8 mouse cellular contexts compared by ENCODE assay signal in the genomic region with DNA sequence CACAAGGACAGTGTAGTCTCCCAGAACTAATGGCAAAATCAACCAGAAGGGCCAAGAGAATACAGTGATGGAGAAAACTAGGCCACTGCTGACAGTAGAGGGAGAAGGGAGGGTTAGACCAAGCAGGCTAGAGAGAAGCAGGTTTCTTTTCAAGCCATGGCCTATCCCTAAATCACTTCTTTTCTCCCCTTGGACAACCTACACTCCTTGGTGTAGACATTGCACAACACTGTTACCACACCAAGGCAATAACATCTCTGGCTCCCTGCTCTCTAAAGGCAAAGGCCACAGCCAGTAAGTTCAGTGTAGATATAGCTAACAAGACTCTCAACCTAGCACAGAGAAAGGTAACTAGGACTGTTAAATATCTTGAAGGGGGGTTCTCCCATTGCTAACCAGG. TPM values are rescaled to one million over a fixed set of nuclear protein-coding genes. Genes with fewer than 3 reads are reported as not detected.
DNase-seq lines count a peak whose midpoint lies in the region; ATAC-seq and TF ChIP-seq lines count a peak whose summit lies in the region.

No protein-coding gene starts in this region.

- H3K9ac ChIP-seq in embryonic facial prominence, embryonic 13.5 days: peak overlapping the region; percentile 93
- peak overlapping the region; percentile 94 for H3K9ac ChIP-seq in intestine, embryonic 15.5 days

- H3K27me3 ChIP-seq in embryonic facial prominence, embryonic 13.5 days: no peaks in the 10 kb centered on the region
- H3K27me3 ChIP-seq in intestine, embryonic 15.5 days (replicated peaks): no peaks in the 10 kb centered on the region
- H3K27me3 ChIP-seq in myocyte (ENCODE audit: control insufficient read depth, insufficient read depth, insufficient read length): peaks cover 7% of the 10 kb centered on the region

- peaks cover 61% of the 10 kb centered on the region for H3K79me2 ChIP-seq in myocyte (ENCODE audit: control insufficient read depth, insufficient read depth)

- H3K36me3 ChIP-seq in embryonic facial prominence, embryonic 13.5 days: peaks cover 47% of the 10 kb centered on the region
- H3K36me3 ChIP-seq in intestine, embryonic 15.5 days: peaks cover 20% of the 10 kb centered on the region
- peaks cover 20% of the 10 kb centered on the region for H3K36me3 ChIP-seq in myocyte (ENCODE audit: control insufficient read depth, insufficient read depth)

- H3K4me1 ChIP-seq in embryonic facial prominence, embryonic 13.5 days: peaks cover 19% of the 10 kb centered on the region
- H3K4me1 ChIP-seq in intestine, embryonic 15.5 days (replicated peaks): peaks cover 9% of the 10 kb centered on the region

- H3ac ChIP-seq in myocyte (ENCODE audit: control insufficient read depth, insufficient read length): no peak overlapping the region

- H3K4me2 ChIP-seq in embryonic facial prominence, embryonic 13.5 days: peak overlapping the region; percentile 88
- peak overlapping the region; percentile 71 for H3K4me2 ChIP-seq in intestine, embryonic 15.5 days (replicated peaks)
- H3K4me2 ChIP-seq in myocyte (ENCODE audit: low read depth): peak overlapping the region; percentile 86

- no peak for TF ChIP-seq CTCF in layer of hippocampus, adult 2 months (conservative IDR thresholded peaks at IDR 0.05)

- H3K27ac ChIP-seq in layer of hippocampus, adult 2 months: no peak overlapping the region
- H3K27ac ChIP-seq in embryonic facial prominence, embryonic 13.5 days: no peak overlapping the region
- no peak overlapping the region for H3K27ac ChIP-seq in intestine, embryonic 15.5 days

- DNase-seq in layer of hippocampus, adult 2 months (ENCODE audit: low spot score in 2 of 2): no peak
- no peak for DNase-seq in layer of hippocampus, adult 11-12 months (ENCODE audit: low spot score)
- no peak for DNase-seq in cerebellum, adult 18-20 months
- DNase-seq in spleen, adult 18-20 months: no peak

- H3K9me3 ChIP-seq in embryonic facial prominence, embryonic 13.5 days: no peaks in the 10 kb centered on the region
- H3K9me3 ChIP-seq in intestine, embryonic 15.5 days: no peaks in the 10 kb centered on the region

- no peak for TF ChIP-seq POLR2A in myocyte (IDR thresholded peaks at IDR 0.05; ENCODE audit: insufficient read length, low read depth)

- no peak for ATAC-seq in embryonic facial prominence, embryonic 13.5 days (ENCODE audit: insufficient number of reproducible peaks, insufficient read depth, low FRiP score, low TSS enrichment, low read depth)
- no peak for ATAC-seq in intestine, embryonic 15.5 days
- no peak for ATAC-seq in megakaryocyte progenitor cell, adult 5-6 weeks (replicated peaks; ENCODE audit: poor library complexity)

- peak overlapping the region; percentile 87 for H3K4me3 ChIP-seq in layer of hippocampus, adult 2 months
- peak overlapping the region; percentile 93 for H3K4me3 ChIP-seq in embryonic facial prominence, embryonic 13.5 days
- peak overlapping the region; percentile 96 for H3K4me3 ChIP-seq in intestine, embryonic 15.5 days (replicated peaks)
- H3K4me3 ChIP-seq in myocyte: peak overlapping the region; percentile 70

TF ChIP-seq in myocyte, 11 proteins besides CTCF, POLR2A, EP300 and RAD21:
- TF ChIP-seq TCF3 (IDR thresholded peaks at IDR 0.05; ENCODE audit: insufficient read length, low read depth) (no peak), CEBPB (IDR thresholded peaks at IDR 0.05; ENCODE audit: insufficient read depth, poor library complexity, severe bottlenecking) (no peak), MAX (IDR thresholded peaks at IDR 0.05; ENCODE audit: low read depth) (no peak), POLR2AphosphoS2 (IDR thresholded peaks at IDR 0.05; ENCODE audit: insufficient read length, low read depth) (no peak), TCF12 (IDR thresholded peaks at IDR 0.05; ENCODE audit: insufficient read depth, poor library complexity, severe bottlenecking) (no peak), REST (IDR thresholded peaks at IDR 0.05; ENCODE audit: insufficient read depth, insufficient read length) (no peak), USF1 (IDR thresholded peaks at IDR 0.05; ENCODE audit: low read depth) (no peak)

RNA-seq across cellular contexts. Expression of a gene that starts 1.4 kb away (rescaled TPM):
- total RNA-seq in layer of hippocampus, adult 2 months (2021): 10 to 100 TPM; 66.2 to 66.8 TPM
- polyA plus RNA-seq in embryonic facial prominence, embryonic 13.5 days (2015; fragmentation: Nextera tagmentation; extraction: Ambion mirVana): 89.3 and 93.1 TPM in 2 replicates
- 121 and 128 TPM in 2 replicates for polyA plus RNA-seq in intestine, embryonic 15.5 days (2015; fragmentation: Nextera tagmentation; extraction: Ambion mirVana)
- polyA plus RNA-seq in myocyte (2012; fragmentation: generic; extraction: Trizol): 84.7 TPM
- total RNA-seq in megakaryocyte progenitor cell, adult 5-6 weeks (2015): 86.8 and 102 TPM in 2 replicates
- total RNA-seq in megakaryocyte progenitor cell, adult 5-6 weeks (2017): 126 and 131 TPM in 2 replicates

RNA-seq across cellular contexts. Expression of a gene that starts 8.4 kb away (rescaled TPM):
- total RNA-seq in layer of hippocampus, adult 2 months (2021): 100 to 1,000 TPM; 113 to 119 TPM
- polyA plus RNA-seq in embryonic facial prominence, embryonic 13.5 days (2015; fragmentation: Nextera tagmentation; extraction: Ambion mirVana): 1.4 TPM in 2 replicates
- polyA plus RNA-seq in intestine, embryonic 15.5 days (2015; fragmentation: Nextera tagmentation; extraction: Ambion mirVana): 0.85 and 1.2 TPM in 2 replicates
- 2.3 TPM for polyA plus RNA-seq in myocyte (2012; fragmentation: generic; extraction: Trizol)
- total RNA-seq in megakaryocyte progenitor cell, adult 5-6 weeks (2015): 11.5 and 12.6 TPM in 2 replicates
- total RNA-seq in megakaryocyte progenitor cell, adult 5-6 weeks (2017): 9.7 and 17.4 TPM in 2 replicates

RNA-seq across cellular contexts. Expression of a gene that starts 31.5 kb away (rescaled TPM):
- total RNA-seq in layer of hippocampus, adult 2 months (2021): 1 to 10 TPM; 1.2 to 1.8 TPM
- 41.4 and 51.0 TPM in 2 replicates for polyA plus RNA-seq in embryonic facial prominence, embryonic 13.5 days (2015; fragmentation: Nextera tagmentation; extraction: Ambion mirVana)
- polyA plus RNA-seq in intestine, embryonic 15.5 days (2015; fragmentation: Nextera tagmentation; extraction: Ambion mirVana): 22.3 and 26.0 TPM in 2 replicates
- polyA plus RNA-seq in myocyte (2012; fragmentation: generic; extraction: Trizol): 17.0 TPM
- total RNA-seq in megakaryocyte progenitor cell, adult 5-6 weeks (2015): 4.7 and 6.9 TPM in 2 replicates
- 4.7 and 16.3 TPM in 2 replicates for total RNA-seq in megakaryocyte progenitor cell, adult 5-6 weeks (2017)

RNA-seq across cellular contexts. Expression of a gene that starts 36.8 kb away (rescaled TPM):
- under 1 TPM in 1 of 2 experiments, not detected in 1; 0.15 TPM for total RNA-seq in layer of hippocampus, adult 2 months (2021)
- not detected in 2 replicates for polyA plus RNA-seq in embryonic facial prominence, embryonic 13.5 days (2015; fragmentation: Nextera tagmentation; extraction: Ambion mirVana)
- not detected in 2 replicates for polyA plus RNA-seq in intestine, embryonic 15.5 days (2015; fragmentation: Nextera tagmentation; extraction: Ambion mirVana)
- polyA plus RNA-seq in myocyte (2012; fragmentation: generic; extraction: Trizol): 0.04 TPM
- total RNA-seq in megakaryocyte progenitor cell, adult 5-6 weeks (2015): 0.12 and 0.95 TPM in 2 replicates
- total RNA-seq in megakaryocyte progenitor cell, adult 5-6 weeks (2017): 0.08 and 1.1 TPM in 2 replicates

RNA-seq across cellular contexts. Expression of a gene that starts 39.4 kb away (rescaled TPM):
- 10 to 100 TPM; 82.8 to 84.2 TPM for total RNA-seq in layer of hippocampus, adult 2 months (2021)
- 104 and 112 TPM in 2 replicates for polyA plus RNA-seq in embryonic facial prominence, embryonic 13.5 days (2015; fragmentation: Nextera tagmentation; extraction: Ambion mirVana)
- polyA plus RNA-seq in intestine, embryonic 15.5 days (2015; fragmentation: Nextera tagmentation; extraction: Ambion mirVana): 83.2 and 101 TPM in 2 replicates
- polyA plus RNA-seq in myocyte (2012; fragmentation: generic; extraction: Trizol): 59.8 TPM
- 128 and 152 TPM in 2 replicates for total RNA-seq in megakaryocyte progenitor cell, adult 5-6 weeks (2015)
- total RNA-seq in megakaryocyte progenitor cell, adult 5-6 weeks (2017): 25.9 and 34.6 TPM in 2 replicates
